Mouse (Mus musculus) G1E (cell line): ENCODE data around the gene Erc2. TPM values are rescaled to one million over a fixed set of nuclear protein-coding genes. Genes with fewer than 3 reads are reported as not detected.

Experiments used
- ATAC-seq: 2 replicates; pipeline ENCODE4 v1.8.0; 2016; ENCODE audit warnings: mild to moderate bottlenecking; ENCODE audit not compliant: insufficient number of reproducible peaks, poor library complexity, low FRiP score, severe bottlenecking; ENCODE audit errors: extremely low read depth
- DNase-seq: peaks from one replicate; pipeline ENCODE4 v3.0.0; 2012; ENCODE audit warnings: low spot score
- H3K27me3 ChIP-seq: 2 replicates; pipeline ENCODE4 v1.6.1; 2012; ENCODE audit warnings: mild to moderate bottlenecking, low read length, inconsistent platforms; ENCODE audit not compliant: insufficient read depth
- H3K36me3 ChIP-seq: replicated peaks from 2 replicates; pipeline ENCODE3; 2012; ENCODE audit warnings: mild to moderate bottlenecking, inconsistent platforms
- H3K4me1 ChIP-seq: 2 replicates; pipeline ENCODE4 v1.6.1; 2012; ENCODE audit warnings: low read depth, low read length, inconsistent platforms, mixed read lengths; ENCODE audit not compliant: insufficient read depth
- H3K4me3 ChIP-seq: 2 replicates; pipeline ENCODE4 v1.5.1; 2012; ENCODE audit warnings: low read depth, mild to moderate bottlenecking, inconsistent platforms, low read length, moderate library complexity, mixed read lengths
- H3K9me3 ChIP-seq: replicated peaks from 2 replicates; pipeline ENCODE4 v1.6.1; 2012; ENCODE audit warnings: inconsistent platforms
- CTCF ChIP-seq: IDR thresholded peaks from 2 replicates; pipeline ENCODE4 v1.5.1; 2012; ENCODE audit warnings: low read depth, low read length, inconsistent platforms, mixed read lengths
- GATA1 ChIP-seq: IDR thresholded peaks from 2 replicates; pipeline ENCODE4 v1.6.1; 2012; ENCODE audit warnings: borderline replicate concordance, low read length, inconsistent platforms, mixed read lengths
- GATA2 ChIP-seq: IDR thresholded peaks from 2 replicates; pipeline ENCODE4 v1.6.1; 2012; ENCODE audit warnings: low read depth, low read length, inconsistent platforms, borderline replicate concordance
- POLR2AphosphoS5 ChIP-seq: IDR thresholded peaks from 2 replicates; pipeline ENCODE4 v1.6.1; 2012; ENCODE audit warnings: low read depth, low read length, inconsistent platforms; ENCODE audit not compliant: insufficient replicate concordance
- TAL1 ChIP-seq: conservative IDR thresholded peaks from 2 replicates; pipeline ENCODE4 v1.6.1; 2012; ENCODE audit warnings: low read depth, low read length, inconsistent platforms, mixed read lengths
- polyA plus RNA-seq: library from polyadenylated mRNA; stranded (reverse); fragments of >175 nt; gene quantifications from 2 replicates; pipeline ENCODE4 v1.2.3, GENCODE M21; 2012
- total RNA-seq, 2 experiments: library from RNA; stranded (forward) in 1 of 2; stranded (reverse) in 1 of 2; fragments of 200-1000 nt in 1 of 2; fragments of >200 nt in 1 of 2; fragmentation: Nextera tagmentation in 1 of 2; gene quantifications; 2 replicates each; pipeline ENCODE4 v1.2.3; 2014 to 2017

The Erc2 gene
- total and polyA plus RNA-seq, 3 experiments, result 0.49 TPM; not detected in 2

DNA sequence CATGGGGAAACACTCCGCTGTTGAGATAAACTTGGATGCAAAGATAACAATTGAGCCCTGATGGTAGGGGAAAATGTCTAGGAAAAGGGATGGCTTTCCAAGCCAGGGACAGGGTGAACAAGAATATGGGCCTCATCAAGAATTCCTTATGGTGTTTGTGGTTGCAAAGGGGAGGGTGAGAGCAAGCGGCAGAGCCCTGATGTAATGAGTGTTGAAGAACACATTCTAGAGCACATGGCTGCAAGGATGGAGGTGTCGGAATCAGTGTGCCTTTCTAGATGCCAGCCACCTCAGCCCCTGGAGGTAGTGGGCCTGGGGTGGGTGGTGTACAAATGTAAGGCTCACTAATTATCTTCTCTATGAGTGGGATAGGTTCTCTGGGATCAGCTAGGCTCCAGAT, 313.5 kb downstream of the Erc2 start:
- Histone ChIP-seq H3K36me3 (no peaks in the 10 kb centered on the region), H3K4me1 (no peaks in the 10 kb centered on the region), H3K4me3 (no peak overlapping the region), H3K27me3 (no peaks in the 10 kb centered on the region), H3K9me3 (peaks cover 18% of the 10 kb centered on the region)
- no peak for ATAC-seq
- TF ChIP-seq GATA1, result no peak
- TF ChIP-seq TAL1, result no peak
- no peak for TF ChIP-seq GATA2
- no peak for TF ChIP-seq CTCF
- no peak for TF ChIP-seq POLR2AphosphoS5
- DNase-seq, result no peak

DNA sequence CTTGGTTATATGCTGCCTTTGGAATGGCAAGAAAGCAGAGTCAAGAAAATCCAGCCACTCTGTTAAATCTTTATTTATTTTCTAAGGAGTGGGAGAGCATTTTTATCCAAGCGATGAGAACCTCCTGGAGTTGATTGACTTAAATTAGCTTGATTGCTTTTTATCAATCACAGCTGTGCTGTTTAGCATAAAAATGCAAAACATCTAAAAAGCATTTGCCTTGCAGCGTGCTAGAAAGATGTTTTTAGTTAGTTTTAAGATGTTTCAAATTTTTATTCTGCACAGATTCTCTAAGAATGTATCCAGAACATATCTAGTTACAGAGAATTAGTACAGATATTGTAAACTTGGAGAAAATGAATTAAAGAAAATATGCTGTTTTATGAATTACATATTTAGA, 315.7 kb downstream of the Erc2 start:
- DNase-seq, result no peak
- Histone ChIP-seq H3K9me3 (peaks cover 18% of the 10 kb centered on the region), H3K36me3 (no peaks in the 10 kb centered on the region), H3K27me3 (no peaks in the 10 kb centered on the region), H3K4me1 (no peaks in the 10 kb centered on the region), H3K4me3 (no peak overlapping the region)
- no peak for ATAC-seq
- TF ChIP-seq CTCF (no peak), GATA2 (no peak), POLR2AphosphoS5 (no peak), GATA1 (no peak), TAL1 (no peak)

GRCm38 (mm10) chr14:27945276-27945675, 323.0 kb downstream of the Erc2 start:
- DNase-seq (no peak), ATAC-seq (no peak)
- H3K27me3 ChIP-seq, result no peaks in the 10 kb centered on the region
- no peaks in the 10 kb centered on the region for H3K4me1 ChIP-seq
- no peak overlapping the region for H3K4me3 ChIP-seq
- TF ChIP-seq POLR2AphosphoS5 (no peak), CTCF (no peak)
- H3K36me3 ChIP-seq, result no peaks in the 10 kb centered on the region
- peaks cover 8% of the 10 kb centered on the region for H3K9me3 ChIP-seq

GRCm38 (mm10) chr14:27946211-27946610, 324.0 kb downstream of the Erc2 start:
- no peak for ATAC-seq

DNA sequence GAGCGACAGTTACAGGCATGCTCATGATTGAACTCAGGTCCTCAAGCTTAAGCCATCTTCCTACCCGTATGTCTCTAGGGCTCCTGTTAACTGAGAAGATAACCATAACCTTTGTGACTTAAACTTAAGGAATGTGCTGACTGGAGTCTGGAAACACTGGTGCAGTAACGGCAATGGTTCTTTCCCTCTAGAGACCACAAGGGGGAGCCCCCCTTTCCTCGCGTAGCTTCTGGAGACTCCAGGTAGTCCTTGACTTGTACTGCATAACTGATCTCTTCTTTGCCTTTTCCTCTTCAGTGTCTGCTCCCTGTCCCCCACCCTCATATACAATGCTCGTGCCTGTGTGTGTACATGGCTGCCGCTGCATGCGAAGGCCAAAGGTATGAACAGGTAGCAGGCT, 326.2 kb downstream of the Erc2 start:
- Histone ChIP-seq H3K4me1 (no peaks in the 10 kb centered on the region), H3K27me3 (no peaks in the 10 kb centered on the region), H3K36me3 (no peaks in the 10 kb centered on the region), H3K9me3 (peaks cover 8% of the 10 kb centered on the region), H3K4me3 (no peak overlapping the region)
- no peak for TF ChIP-seq GATA1
- no peak for TF ChIP-seq GATA2
- no peak for TF ChIP-seq CTCF
- TF ChIP-seq TAL1, result no peak
- TF ChIP-seq POLR2AphosphoS5, result no peak
- ATAC-seq, result no peak
- no peak for DNase-seq

More at GRCm38 (mm10) chr14:27946211-27946610, 324.0 kb downstream of the Erc2 start:
- H3K36me3 ChIP-seq, result no peaks in the 10 kb centered on the region
- TF ChIP-seq TAL1, result no peak
- TF ChIP-seq CTCF, result no peak
- TF ChIP-seq GATA2, result no peak
- H3K27me3 ChIP-seq, result no peaks in the 10 kb centered on the region
- DNase-seq, result no peak
- H3K9me3 ChIP-seq, result peaks cover 8% of the 10 kb centered on the region
- H3K4me1 ChIP-seq, result no peaks in the 10 kb centered on the region
- H3K4me3 ChIP-seq, result no peak overlapping the region

GRCm38 (mm10) chr14:27953814-27954213, 331.6 kb downstream of the Erc2 start:
- Histone ChIP-seq H3K4me1 (no peaks in the 10 kb centered on the region), H3K27me3 (no peaks in the 10 kb centered on the region), H3K4me3 (no peak overlapping the region), H3K36me3 (no peaks in the 10 kb centered on the region), H3K9me3 (peaks cover 9% of the 10 kb centered on the region)
- ATAC-seq (no peak), DNase-seq (no peak)
- TF ChIP-seq POLR2AphosphoS5 (no peak), TAL1 (no peak), GATA1 (no peak)

DNA sequence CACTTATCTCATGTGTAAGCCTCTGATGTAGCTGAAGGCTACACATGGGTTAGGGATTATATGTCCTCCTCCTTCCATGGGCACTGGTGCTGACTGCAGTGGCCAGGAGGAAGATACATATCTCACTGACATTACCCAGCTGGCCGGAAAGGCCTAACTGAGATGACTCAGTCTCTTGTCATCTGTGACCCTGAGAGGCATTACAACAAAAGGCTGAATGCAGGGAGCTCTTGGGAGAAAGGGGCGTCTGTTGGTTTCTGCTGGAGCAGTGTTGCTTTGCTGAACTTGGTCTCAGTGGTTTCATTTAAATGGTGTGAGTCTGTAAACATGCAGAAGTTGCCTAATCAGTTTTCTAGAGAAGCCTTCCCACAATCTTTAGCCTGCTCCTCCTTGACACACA, 334.6 kb downstream of the Erc2 start:
- Histone ChIP-seq H3K36me3 (no peaks in the 10 kb centered on the region), H3K4me1 (no peaks in the 10 kb centered on the region), H3K4me3 (no peak overlapping the region), H3K9me3 (peaks cover 12% of the 10 kb centered on the region), H3K27me3 (no peaks in the 10 kb centered on the region)
- DNase-seq (no peak), ATAC-seq (no peak)
- TF ChIP-seq GATA1 (no peak), TAL1 (no peak), POLR2AphosphoS5 (no peak), CTCF (no peak), GATA2 (no peak)
